Mouse (Mus musculus) midbrain, embryonic 14.5 days (tissue): ENCODE measurements at regions not wholly inside any gene's neighbourhood (a gene's known extent, or its start where the extent isn't known, plus 50 kb on each side); places are given as distances from the start of the nearest gene placed in this dataset.
A peak's percentile ranks its signal among the peaks of the same experiment; 100 is the strongest.

Source experiments
- ATAC-seq: fragments of 200-750 bp; cut with Nextera tagmentation; 2 replicates; pipeline ENCODE4 v1.8.0; 2017; ENCODE audit warnings: moderate number of reproducible peaks, moderate library complexity; ENCODE audit not compliant: low FRiP score, low TSS enrichment
- DNase-seq: peaks from one replicate; pipeline ENCODE4 v3.0.0-alpha.2; 2015
- H3K27ac ChIP-seq: fragments of 300-500 bp; sonication (generic); replicated peaks from 2 replicates; pipeline ENCODE4 v1.5.1; 2014; ENCODE audit warnings: mild to moderate bottlenecking, low read depth, low read length, moderate library complexity
- H3K27me3 ChIP-seq: fragments of 300-500 bp; sonication (generic); 2 replicates; pipeline ENCODE4 v1.6.1; 2014; ENCODE audit warnings: low read length, control low read depth, mixed read lengths; ENCODE audit not compliant: control insufficient read depth, insufficient read depth
- H3K36me3 ChIP-seq: fragments of 300-500 bp; sonication (generic); 2 replicates; pipeline ENCODE4 v1.6.1; 2014; ENCODE audit warnings: low read length, control low read depth; ENCODE audit not compliant: control insufficient read depth, insufficient read depth
- H3K4me1 ChIP-seq: fragments of 300-500 bp; sonication (generic); 2 replicates; pipeline ENCODE4 v1.6.1; 2014; ENCODE audit warnings: mild to moderate bottlenecking, antibody characterized with exemption, low read length, control low read depth; ENCODE audit not compliant: control insufficient read depth, insufficient read depth
- H3K4me2 ChIP-seq: fragments of 300-500 bp; sonication (generic); 2 replicates; pipeline ENCODE4 v1.6.1; 2014; ENCODE audit warnings: mild to moderate bottlenecking, low read length, moderate library complexity
- H3K4me3 ChIP-seq: fragments of 300-500 bp; sonication (generic); replicated peaks from 2 replicates; pipeline ENCODE4 v1.5.1; 2014; ENCODE audit warnings: low read depth, low read length
- H3K9ac ChIP-seq: fragments of 300-500 bp; sonication (generic); replicated peaks from 2 replicates; pipeline ENCODE4 v1.6.1; 2014; ENCODE audit warnings: mild to moderate bottlenecking, low read length, moderate library complexity
- H3K9me3 ChIP-seq: fragments of 300-500 bp; sonication (generic); 2 replicates; pipeline ENCODE4 v1.6.1; 2016; ENCODE audit warnings: low read length, control low read depth, mixed read lengths; ENCODE audit not compliant: control insufficient read depth
- WGBS: fragments of 180-500 bp; shearing (Covaris S2); extraction: QIAGEN DNeasy Blood & Tissue Kit; methylation state at CpG from one replicate; pipeline ENCODE4 v1.1.7; 2014; 5-methylcytosine and 5-hydroxymethylcytosine counted together

DNA sequence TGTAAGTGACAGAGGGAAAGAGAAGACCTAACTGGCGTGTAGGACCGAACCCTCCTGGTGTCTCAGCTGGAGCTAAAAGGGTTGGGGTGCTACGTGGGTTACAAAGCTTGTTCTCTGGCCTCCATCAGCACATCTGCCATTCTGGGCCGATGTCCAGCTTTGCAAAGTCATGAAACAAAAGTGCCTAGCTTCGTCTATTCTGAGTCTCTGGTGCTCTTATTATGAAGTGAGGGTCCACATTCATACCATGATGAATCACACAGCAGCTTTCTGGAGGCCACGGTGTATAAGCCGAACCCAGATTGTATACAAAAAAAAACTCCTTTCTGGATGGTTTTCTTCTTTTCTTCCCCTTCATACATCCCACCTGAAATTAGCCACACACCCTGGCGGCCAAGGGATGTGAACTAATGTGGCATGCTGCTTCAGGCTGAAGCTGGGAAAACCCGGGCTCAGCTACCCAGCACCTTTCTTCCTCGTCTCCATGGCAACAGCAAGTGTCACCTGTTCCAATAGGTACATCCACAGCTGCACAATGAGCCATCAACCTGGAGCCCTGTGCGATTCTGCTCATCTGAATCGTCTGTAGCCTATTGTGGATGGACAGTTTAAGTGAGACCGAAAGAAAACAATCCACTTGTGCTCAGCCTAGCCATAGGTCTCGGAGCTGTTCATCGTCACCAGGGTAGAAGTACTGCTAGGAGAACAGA, 89.5 kb upstream of the Cbln4 start:
- no peaks in the 10 kb centered on the region for H3K36me3 ChIP-seq
- no peaks in the 10 kb centered on the region for H3K4me1 ChIP-seq
- H3K9ac ChIP-seq = no peak overlapping the region
- peak; percentile 66 for DNase-seq
- no peak for ATAC-seq
- 74% methylated on average over 15 of the region's 15 CpGs for WGBS
- no peak overlapping the region for H3K4me2 ChIP-seq
- no peak overlapping the region; the same call in 1 of the 2 replicates for H3K27ac ChIP-seq
- no peaks in the 10 kb centered on the region for H3K27me3 ChIP-seq
- no peak overlapping the region for H3K4me3 ChIP-seq
- no peaks in the 10 kb centered on the region for H3K9me3 ChIP-seq

DNA sequence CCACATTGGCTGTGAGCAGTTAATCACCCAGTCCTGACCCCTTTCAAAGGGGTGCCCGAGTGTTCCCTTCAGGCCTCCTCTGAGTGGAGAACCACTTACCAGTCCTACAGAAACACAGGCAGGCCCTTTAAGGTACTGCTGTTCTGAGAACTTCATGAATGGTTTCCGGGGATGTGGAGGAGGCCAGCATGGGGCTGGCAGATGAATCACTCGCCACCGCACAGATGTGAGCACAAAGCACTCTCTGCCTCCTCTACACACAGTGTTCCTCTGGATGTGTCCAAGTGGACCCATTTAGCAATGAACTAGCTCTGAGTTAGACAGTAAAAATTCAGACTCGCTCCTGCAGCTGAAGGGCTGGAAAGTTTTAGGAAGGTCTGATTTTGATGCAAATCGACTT, 96.8 kb upstream of the Cbln4 start:
- ATAC-seq (no peak), DNase-seq (no peak)
- H3K27me3 ChIP-seq = no peaks in the 10 kb centered on the region
- H3K4me3 ChIP-seq = no peak overlapping the region
- no peaks in the 10 kb centered on the region for H3K4me1 ChIP-seq
- no peaks in the 10 kb centered on the region for H3K9me3 ChIP-seq
- H3K9ac ChIP-seq = no peak overlapping the region
- 25% methylated on average over 6 of the region's 6 CpGs for WGBS
- no peak overlapping the region for H3K4me2 ChIP-seq
- no peaks in the 10 kb centered on the region for H3K36me3 ChIP-seq
- H3K27ac ChIP-seq = no peak overlapping the region

DNA sequence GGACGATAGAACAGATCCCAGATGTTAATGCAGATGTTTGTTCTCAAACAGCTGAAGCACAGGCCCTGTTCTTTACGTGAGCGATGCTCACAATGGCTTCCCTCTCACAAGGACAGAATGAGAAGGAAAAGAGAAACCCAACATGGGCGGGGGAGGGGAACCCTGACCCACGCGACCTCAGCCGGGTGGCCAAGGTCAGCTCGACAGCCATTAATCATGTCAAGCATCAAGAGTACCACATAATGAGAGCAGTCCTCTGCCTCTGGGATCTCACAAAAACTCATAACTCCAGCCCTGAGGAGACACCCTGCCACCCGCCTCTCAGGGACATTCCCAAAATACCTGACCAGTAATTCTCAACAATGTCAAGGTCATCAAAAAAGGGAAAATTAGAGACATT, 100.0 kb upstream of the Cbln4 start:
- no peaks in the 10 kb centered on the region for H3K27me3 ChIP-seq
- H3K4me3 ChIP-seq = no peak overlapping the region
- ATAC-seq = no peak
- no peak overlapping the region for H3K27ac ChIP-seq
- 79% methylated on average over 9 of the region's 9 CpGs for WGBS
- H3K9me3 ChIP-seq = no peaks in the 10 kb centered on the region
- H3K9ac ChIP-seq = no peak overlapping the region
- no peak overlapping the region for H3K4me2 ChIP-seq
- no peaks in the 10 kb centered on the region for H3K36me3 ChIP-seq
- no peak for DNase-seq
- no peaks in the 10 kb centered on the region for H3K4me1 ChIP-seq

DNA sequence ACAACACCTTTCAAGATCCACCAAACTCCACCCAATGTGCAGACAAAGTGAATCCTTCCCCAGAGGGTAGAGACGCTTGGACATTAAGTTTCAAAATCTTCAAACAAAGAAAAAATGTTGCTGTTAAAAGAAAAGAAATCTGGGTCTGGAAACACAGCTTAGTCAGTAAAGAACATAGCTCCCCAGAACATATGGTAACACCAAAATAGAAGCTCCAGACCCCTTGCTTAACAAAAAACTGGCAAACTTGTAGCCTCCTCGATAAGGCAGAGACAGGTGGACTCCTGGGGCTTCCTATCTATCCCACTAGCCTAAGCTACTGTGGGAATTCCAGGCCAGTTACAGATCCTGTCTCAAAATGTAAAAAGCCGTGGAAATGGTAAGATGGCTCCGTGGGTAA, 99.6 kb upstream of the Mc3r start:
- DNase-seq = no peak

DNA sequence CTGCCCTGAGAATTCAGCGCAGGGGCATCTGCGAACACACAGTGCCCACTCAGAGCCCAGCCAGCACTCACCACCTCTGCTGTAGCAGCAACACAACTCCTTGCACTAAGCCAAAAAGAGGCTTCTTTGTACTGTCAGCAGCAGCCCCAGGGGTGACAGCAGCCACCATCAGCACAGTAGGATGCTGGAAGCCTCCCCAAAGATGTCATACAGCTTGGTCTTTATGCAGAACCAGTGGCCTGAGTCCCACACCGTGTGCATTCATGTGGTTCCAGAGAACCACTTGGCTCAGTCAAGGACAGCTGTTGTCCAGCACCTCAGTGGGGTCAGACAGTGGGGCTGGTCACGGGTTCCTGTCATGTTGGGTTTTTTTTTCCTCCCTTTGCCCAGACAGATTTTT, 98.6 kb upstream of the Mc3r start:
- Histone ChIP-seq H3K9me3 (0 out of 2 replicates have a peak, but pooled peaks cover 6% of the 10 kb centered on the region), H3K36me3 (no peaks in the 10 kb centered on the region), H3K27me3 (no peaks in the 10 kb centered on the region), H3K4me2 (no peak overlapping the region), H3K4me3 (no peak overlapping the region), H3K27ac (no peak overlapping the region), H3K9ac (no peak overlapping the region), H3K4me1 (no peaks in the 10 kb centered on the region)
- ATAC-seq (no peak), DNase-seq (no peak)
- 70% methylated on average over 4 of the region's 4 CpGs for WGBS

More for the DNA sequence above, 99.6 kb upstream of the Mc3r start:
- H3K9ac ChIP-seq = no peak overlapping the region
- H3K27ac ChIP-seq = no peak overlapping the region
- H3K9me3 ChIP-seq = 0 out of 2 replicates have a peak, but pooled peaks cover 6% of the 10 kb centered on the region
- H3K4me1 ChIP-seq = no peaks in the 10 kb centered on the region
- WGBS = 84% methylated on average over 4 of the region's 4 CpGs
- no peak overlapping the region for H3K4me2 ChIP-seq
- no peak overlapping the region for H3K4me3 ChIP-seq
- H3K27me3 ChIP-seq = no peaks in the 10 kb centered on the region
- ATAC-seq = no peak
- H3K36me3 ChIP-seq = no peaks in the 10 kb centered on the region

DNA sequence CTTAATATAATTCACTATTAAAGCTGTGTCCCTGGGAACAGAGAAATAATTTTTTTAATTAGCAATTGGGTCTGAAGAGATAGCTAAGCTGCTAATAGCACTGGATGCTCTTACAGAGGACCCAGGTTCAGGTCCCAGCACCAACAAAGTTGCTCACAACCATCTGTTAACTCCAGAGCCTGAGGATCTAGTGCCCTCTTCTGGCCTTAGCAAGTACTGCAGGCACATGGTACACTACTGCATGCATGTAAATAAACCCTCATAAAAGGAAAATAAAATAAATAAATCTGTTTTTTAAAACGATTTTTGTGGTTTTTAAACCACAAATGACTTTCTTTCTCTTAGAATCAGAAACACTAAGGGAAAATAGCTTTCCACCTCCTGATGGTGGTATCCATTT, 97.4 kb upstream of the Mc3r start:
- H3K9me3 ChIP-seq = 0 out of 2 replicates have a peak, but pooled peaks cover 6% of the 10 kb centered on the region
- H3K4me3 ChIP-seq = no peak overlapping the region
- 67% methylated on average over 1 of the region's 1 CpGs for WGBS
- H3K9ac ChIP-seq = no peak overlapping the region
- H3K27me3 ChIP-seq = no peaks in the 10 kb centered on the region
- H3K4me1 ChIP-seq = no peaks in the 10 kb centered on the region
- H3K36me3 ChIP-seq = no peaks in the 10 kb centered on the region
- DNase-seq (no peak), ATAC-seq (no peak)
- H3K4me2 ChIP-seq = no peak overlapping the region
- no peak overlapping the region for H3K27ac ChIP-seq

DNA sequence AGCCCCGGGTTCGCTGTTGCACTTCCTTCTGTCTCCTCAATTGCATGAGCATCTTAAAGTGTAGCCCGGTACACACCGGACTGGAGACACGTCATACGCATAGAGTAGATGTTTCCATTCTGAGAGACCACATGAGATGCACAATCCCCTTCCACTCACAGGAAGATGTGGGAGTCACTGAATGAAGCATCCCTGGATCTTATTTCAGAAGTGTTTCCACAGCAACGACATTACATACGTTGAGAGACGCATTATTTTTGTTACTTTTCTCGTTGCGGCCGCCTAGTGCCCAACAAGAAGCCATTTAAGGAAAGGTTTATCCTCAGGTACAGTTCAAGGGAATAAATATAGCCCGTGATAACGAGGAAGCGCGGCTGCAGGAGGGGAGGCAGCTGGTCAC, 88.4 kb upstream of the Mc3r start:
- 96% methylated on average over 16 of the region's 16 CpGs for WGBS
- Histone ChIP-seq H3K27ac (no peak overlapping the region), H3K36me3 (no peaks in the 10 kb centered on the region), H3K27me3 (no peaks in the 10 kb centered on the region), H3K9me3 (no peaks in the 10 kb centered on the region), H3K4me1 (no peaks in the 10 kb centered on the region), H3K4me2 (no peak overlapping the region), H3K4me3 (no peak overlapping the region), H3K9ac (no peak overlapping the region)
- ATAC-seq (no peak), DNase-seq (no peak)

DNA sequence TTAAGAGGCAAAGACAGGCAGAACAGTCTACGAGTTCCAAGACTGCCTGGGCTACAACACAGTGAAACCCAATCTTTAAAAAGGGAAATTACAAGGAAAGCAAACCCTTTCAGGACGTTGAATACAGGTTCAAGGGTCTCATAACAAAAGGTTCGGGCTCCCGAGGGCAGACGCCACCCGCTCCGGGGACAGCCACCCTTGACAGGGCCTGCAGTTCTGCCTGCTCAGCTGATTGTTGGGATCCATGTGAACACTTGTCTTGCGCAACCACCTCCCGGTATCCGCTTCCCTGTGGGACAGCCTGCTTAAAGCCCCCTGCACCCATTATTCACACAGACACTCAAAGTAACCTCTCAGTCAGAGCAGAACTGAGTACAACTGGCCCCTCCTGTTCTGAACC, 70.9 kb upstream of the Mc3r start:
- H3K4me3 ChIP-seq = no peak overlapping the region
- no peaks in the 10 kb centered on the region for H3K4me1 ChIP-seq
- H3K9me3 ChIP-seq = no peaks in the 10 kb centered on the region
- 91% methylated on average over 10 of the region's 10 CpGs for WGBS
- no peaks in the 10 kb centered on the region for H3K27me3 ChIP-seq
- no peak overlapping the region for H3K9ac ChIP-seq
- H3K4me2 ChIP-seq = no peak overlapping the region
- DNase-seq (no peak), ATAC-seq (no peak)
- H3K36me3 ChIP-seq = no peaks in the 10 kb centered on the region
- H3K27ac ChIP-seq = no peak overlapping the region

DNA sequence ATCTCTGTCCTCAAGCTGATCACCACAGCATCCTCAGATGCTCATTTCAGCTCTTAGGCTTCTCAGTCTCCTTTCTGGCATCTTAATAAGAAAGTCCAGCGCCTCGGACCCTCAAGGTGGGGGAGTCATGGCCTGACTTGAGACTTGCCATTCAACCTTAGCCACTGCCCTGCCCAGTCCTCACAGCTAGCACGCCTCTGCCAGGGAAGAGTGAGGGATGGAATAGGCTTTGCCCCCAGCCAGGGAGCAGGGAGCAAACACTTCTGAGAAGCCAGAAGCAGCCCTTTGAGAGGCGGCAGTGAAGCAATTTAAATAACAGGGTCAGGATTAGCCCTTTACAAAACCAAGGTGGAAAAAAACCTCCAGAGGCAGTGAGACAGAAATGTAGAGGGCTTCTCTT, 69.0 kb upstream of the Mc3r start:
- Histone ChIP-seq H3K9me3 (no peaks in the 10 kb centered on the region), H3K4me2 (no peak overlapping the region), H3K27me3 (no peaks in the 10 kb centered on the region), H3K36me3 (no peaks in the 10 kb centered on the region), H3K4me3 (no peak overlapping the region), H3K9ac (no peak overlapping the region), H3K27ac (no peak overlapping the region), H3K4me1 (no peaks in the 10 kb centered on the region)
- no peak for DNase-seq
- no peak for ATAC-seq
- WGBS = 20% methylated on average over 4 of the region's 4 CpGs
